Mouse (Mus musculus) E14TG2a.4 (cell line): Measurements from ENCODE around the gene Irf2.

Experiments used
- H3K27me3 ChIP-seq: 2 replicates; pipeline ENCODE4 v1.6.1; 2014; ENCODE audit warnings: low read length, control low read depth; ENCODE audit not compliant: insufficient read depth
- H3K36me3 ChIP-seq: 2 replicates; pipeline ENCODE4 v1.6.1; 2014; ENCODE audit warnings: low read length, control low read depth; ENCODE audit not compliant: insufficient read depth
- H3K4me1 ChIP-seq: replicated peaks from 2 replicates; pipeline ENCODE4 v1.6.1; 2014; ENCODE audit warnings: low read depth, low read length, control low read depth
- H3K4me3 ChIP-seq: replicated peaks from 2 replicates; pipeline ENCODE4 v1.5.1; 2014; ENCODE audit warnings: mild to moderate bottlenecking, low read length
- H3K9me3 ChIP-seq: 2 replicates; pipeline ENCODE4 v1.6.1; 2014; ENCODE audit warnings: low read length, control low read depth
- CTCF ChIP-seq: conservative IDR thresholded peaks from 2 replicates; pipeline ENCODE4 v1.5.1; 2014; ENCODE audit warnings: low read length
- NANOG ChIP-seq: IDR thresholded peaks from 2 replicates; pipeline ENCODE4 v1.6.1; 2014; ENCODE audit warnings: borderline replicate concordance, low read length, mixed read lengths
- POU5F1 ChIP-seq: IDR thresholded peaks from 2 replicates; pipeline ENCODE4 v1.6.1; 2014; ENCODE audit warnings: low read length, borderline replicate concordance

The Irf2 gene

DNA sequence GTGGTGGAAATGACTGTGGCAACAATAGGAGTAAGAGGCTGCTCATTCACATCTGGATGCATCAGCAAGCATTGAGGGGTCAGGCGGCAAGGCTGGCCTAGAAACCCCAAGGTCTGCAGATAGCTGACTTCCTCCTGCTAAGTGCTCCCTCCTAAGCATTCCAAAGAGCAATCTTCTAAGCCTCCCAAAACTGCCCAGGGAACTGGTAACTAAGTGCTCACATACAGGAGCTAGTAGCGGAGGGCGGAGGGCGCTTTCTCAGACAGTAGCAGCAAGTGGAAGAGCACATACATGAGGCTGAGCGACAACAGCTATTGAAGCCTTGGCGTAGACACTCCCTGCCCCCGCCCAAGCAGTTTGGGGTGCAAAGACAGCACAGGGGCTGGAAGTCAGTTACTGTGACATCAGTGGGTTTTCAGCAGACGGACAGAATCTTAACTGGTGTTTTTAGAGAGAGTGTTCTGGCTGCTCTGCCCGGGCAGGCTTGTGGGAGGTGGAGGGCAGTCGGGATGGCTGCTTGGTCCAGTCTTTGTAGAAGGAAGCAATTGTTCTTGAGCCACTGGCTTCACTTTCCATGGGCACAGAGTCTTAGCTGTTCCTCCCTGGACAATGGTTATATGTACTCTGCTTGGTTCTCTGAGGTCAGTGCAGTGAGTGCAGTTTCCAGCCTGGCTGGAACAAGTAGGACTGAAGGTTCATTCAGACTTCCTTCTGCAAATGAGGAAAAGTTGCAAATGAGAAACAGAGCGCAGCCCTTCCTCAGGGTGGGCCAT is 30.1 kb downstream of the Irf2 start:
- Histone ChIP-seq H3K4me3 (no peak overlapping the region), H3K27me3 (no peaks in the 10 kb centered on the region), H3K4me1 (peaks cover 12% of the 10 kb centered on the region), H3K36me3 (no peaks in the 10 kb centered on the region), H3K9me3 (no peaks in the 10 kb centered on the region)
- TF ChIP-seq CTCF, result no peak
- no peak for TF ChIP-seq NANOG
- no peak for TF ChIP-seq POU5F1

DNA sequence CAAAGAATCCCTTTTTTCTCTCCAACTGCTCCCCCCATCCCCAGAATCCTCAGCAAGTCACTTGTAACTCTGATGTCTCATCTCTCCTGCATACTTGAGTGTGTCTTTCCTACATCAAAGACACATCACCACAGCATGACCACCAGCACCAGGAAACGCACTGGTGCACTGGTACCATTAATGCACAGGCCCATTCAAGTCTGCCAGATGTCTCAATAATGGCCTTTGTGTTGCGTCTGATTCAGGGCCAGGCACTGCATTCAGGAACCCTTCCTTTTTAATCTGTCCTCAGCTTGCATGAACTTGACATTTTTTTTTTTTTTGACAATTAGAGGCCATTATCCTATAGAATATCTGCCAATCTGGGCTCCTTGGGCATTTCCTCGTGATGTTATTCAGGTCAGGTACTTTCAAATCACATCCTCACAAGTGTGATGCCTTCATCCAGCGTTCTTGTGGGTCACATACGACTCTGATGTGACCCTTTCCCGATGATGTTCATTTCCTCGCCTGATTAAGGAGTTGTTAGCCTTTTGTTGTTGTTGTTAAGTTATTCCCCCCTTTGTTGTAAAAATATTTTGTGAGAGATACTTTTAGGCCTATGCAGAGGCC is 31.5 kb downstream of the Irf2 start:
- no peaks in the 10 kb centered on the region for H3K9me3 ChIP-seq
- no peaks in the 10 kb centered on the region for H3K36me3 ChIP-seq
- no peak overlapping the region for H3K4me3 ChIP-seq
- TF ChIP-seq CTCF (no peak), NANOG (no peak), POU5F1 (no peak)
- peaks cover 12% of the 10 kb centered on the region for H3K4me1 ChIP-seq
- H3K27me3 ChIP-seq, result no peaks in the 10 kb centered on the region

DNA sequence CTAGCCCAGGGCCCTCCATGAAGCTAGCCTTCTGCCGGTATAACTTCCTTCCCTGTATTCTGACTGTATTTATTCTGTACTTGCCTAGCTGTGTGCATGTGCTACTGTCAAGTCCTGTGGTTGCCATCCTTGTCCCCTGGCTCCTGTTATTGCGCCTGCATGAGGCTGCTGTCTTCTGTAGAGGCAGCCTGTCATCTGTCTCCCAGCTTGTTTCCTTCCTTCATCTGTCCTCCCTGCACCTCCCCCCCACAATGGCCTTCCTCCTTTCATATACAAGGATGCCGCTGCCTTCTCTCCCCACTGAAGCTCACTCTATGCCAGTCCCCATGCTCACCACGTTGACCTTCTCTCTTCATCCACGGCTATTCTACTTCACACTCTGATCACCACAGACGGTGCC is 33.3 kb downstream of the Irf2 start:
- TF ChIP-seq NANOG, result no peak
- Histone ChIP-seq H3K36me3 (no peaks in the 10 kb centered on the region), H3K27me3 (no peaks in the 10 kb centered on the region), H3K4me1 (peaks cover 12% of the 10 kb centered on the region), H3K9me3 (no peaks in the 10 kb centered on the region), H3K4me3 (no peak overlapping the region)

DNA sequence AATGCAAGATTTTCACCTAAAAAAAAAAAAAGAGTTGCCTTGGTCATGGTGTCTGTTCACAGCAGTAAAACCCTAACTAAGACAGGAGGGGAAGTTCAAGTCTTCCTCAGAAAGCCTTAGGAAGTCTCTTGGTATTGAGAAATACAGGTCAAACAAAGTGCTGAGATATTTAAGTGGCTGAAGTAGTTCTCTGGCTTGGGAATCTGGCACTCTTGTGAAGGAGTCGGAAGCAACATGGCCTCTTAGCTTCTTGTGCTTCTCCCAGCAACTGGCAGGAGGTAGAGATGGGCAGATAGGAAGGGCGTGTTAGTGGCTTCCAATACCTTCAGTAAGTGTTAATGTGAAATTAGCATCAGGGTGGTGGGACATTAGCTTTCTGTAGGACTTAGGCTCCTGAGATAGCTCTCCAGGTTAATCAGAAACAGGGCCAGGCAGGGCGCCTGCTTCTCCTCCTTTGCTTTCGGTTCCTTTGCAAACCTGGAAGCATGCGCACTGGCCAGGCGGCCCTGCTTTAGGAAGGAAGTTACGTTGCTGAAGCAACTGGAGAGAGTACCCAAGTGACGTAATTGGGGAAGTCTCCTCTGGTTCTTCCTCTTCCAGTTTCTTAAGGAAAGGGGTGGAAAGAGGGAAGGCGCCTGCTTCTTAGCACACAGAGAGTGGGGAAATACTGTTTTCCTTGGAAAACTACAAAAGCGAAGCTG is 38.4 kb downstream of the Irf2 start:
- TF ChIP-seq POU5F1, result no peak
- H3K36me3 ChIP-seq, result no peaks in the 10 kb centered on the region
- H3K4me3 ChIP-seq, result no peak overlapping the region
- H3K9me3 ChIP-seq, result no peaks in the 10 kb centered on the region
- H3K27me3 ChIP-seq, result no peaks in the 10 kb centered on the region; the same call in 1 of the 2 replicates
- no peaks in the 10 kb centered on the region for H3K4me1 ChIP-seq

DNA sequence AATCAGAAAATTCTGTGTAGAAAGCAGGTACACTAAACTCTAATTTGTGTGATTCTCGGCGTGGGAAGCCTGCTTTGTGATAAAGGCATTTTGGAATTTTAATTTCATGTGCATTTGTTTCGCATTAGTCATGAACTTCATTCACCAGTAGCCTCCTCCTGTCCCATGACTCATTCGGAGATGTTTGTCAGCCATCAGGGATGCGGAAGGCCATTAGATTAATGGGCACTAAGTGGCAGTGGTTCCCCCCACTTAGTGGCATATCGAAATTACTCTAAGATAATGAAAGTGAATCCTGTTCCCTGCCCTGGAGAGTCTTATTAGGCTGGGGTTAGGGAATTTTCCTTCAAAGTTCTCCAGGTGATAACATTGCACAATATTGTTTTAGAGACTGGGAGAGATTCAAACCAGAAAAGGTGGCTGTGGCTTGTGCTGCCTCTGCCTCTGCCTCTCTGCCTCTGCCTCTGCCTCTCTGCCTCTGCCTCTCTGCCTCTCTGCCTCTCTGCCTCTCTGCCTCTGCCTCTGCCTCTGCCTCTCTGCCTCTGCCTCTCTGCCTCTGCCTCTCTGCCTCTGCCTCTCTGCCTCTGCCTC is 41.6 kb downstream of the Irf2 start:
- TF ChIP-seq NANOG (no peak), POU5F1 (no peak), CTCF (no peak)
- H3K9me3 ChIP-seq, result no peaks in the 10 kb centered on the region
- H3K4me1 ChIP-seq, result no peaks in the 10 kb centered on the region
- H3K27me3 ChIP-seq, result no peaks in the 10 kb centered on the region; the same call in 1 of the 2 replicates
- H3K36me3 ChIP-seq, result no peaks in the 10 kb centered on the region
- H3K4me3 ChIP-seq, result no peak overlapping the region

DNA sequence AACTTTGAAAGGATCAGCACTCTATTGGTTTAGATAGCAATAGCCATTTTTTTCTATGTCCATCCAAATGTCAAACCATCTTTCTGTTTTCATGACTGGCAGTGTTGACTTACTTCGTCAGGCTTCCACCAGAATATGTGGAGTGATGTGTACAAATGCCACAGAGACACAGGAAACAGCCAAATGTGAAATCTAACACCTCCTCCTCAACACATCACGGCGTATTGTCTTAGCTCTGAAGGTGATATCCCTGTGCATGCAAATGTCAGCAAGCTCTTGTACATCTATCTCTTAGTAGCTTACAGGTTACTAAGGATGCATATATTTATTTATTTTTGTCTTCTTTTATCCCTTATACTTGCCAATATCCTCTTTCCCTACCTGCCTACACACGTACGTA is 42.7 kb downstream of the Irf2 start:
- H3K4me1 ChIP-seq, result no peaks in the 10 kb centered on the region
- no peak overlapping the region for H3K4me3 ChIP-seq
- TF ChIP-seq CTCF (no peak), NANOG (no peak), POU5F1 (no peak)
- no peaks in the 10 kb centered on the region for H3K9me3 ChIP-seq
- H3K27me3 ChIP-seq, result no peaks in the 10 kb centered on the region; the same call in 1 of the 2 replicates
- H3K36me3 ChIP-seq, result no peaks in the 10 kb centered on the region

DNA sequence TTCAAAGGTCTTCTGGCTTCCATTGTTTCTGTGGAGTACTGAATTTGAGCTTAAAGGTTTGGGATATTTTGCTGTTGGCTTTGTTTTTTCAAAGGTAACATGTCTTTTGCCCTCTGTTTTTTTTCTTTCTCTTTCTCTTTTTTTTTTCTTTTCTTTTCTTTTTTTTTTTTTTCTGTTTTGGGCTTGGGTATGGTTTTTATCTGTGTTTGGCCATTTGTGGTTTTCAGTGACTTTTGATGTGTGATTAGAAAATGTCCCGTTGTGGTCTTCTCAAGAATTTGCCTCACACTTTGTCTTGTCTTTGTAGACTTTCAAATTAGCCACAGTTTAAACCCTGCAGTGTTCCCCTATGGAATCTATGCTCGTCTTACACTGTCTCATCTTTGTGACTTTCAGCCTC is 45.5 kb downstream of the Irf2 start:
- Histone ChIP-seq H3K4me3 (no peak overlapping the region), H3K27me3 (no peaks in the 10 kb centered on the region; the same call in 1 of the 2 replicates), H3K36me3 (no peaks in the 10 kb centered on the region), H3K9me3 (peaks cover 3% of the 10 kb centered on the region; the same call in 1 of the 2 replicates), H3K4me1 (no peaks in the 10 kb centered on the region)
- TF ChIP-seq CTCF (no peak), POU5F1 (no peak)

DNA sequence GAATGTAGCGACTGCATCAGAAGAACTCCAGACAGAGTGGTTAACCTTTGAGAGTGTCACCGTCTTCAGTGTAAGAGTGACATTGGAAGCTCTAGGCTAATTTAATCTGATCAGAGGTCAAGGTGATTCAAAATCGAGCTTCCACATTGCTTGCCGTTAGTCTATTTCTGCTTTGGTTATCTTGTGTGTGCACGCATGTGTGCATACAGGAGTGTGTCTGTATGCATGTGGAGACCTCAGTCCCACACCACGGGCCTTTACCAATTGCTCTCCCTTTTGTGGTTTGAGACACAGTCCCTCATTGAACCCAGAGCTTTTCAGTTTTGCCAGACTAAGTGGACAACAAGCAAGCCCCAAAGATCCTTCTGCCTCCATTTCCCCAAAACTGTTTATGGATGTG is 46.4 kb downstream of the Irf2 start:
- Histone ChIP-seq H3K4me3 (no peak overlapping the region), H3K27me3 (no peaks in the 10 kb centered on the region), H3K9me3 (peaks cover 3% of the 10 kb centered on the region; the same call in 1 of the 2 replicates), H3K4me1 (no peaks in the 10 kb centered on the region), H3K36me3 (no peaks in the 10 kb centered on the region)
- no peak for TF ChIP-seq CTCF
- TF ChIP-seq POU5F1, result no peak
- no peak for TF ChIP-seq NANOG
